Mouse (Mus musculus) spleen, adult 2 months (tissue): ENCODE measurements at regions not wholly inside any gene's neighbourhood (a gene's known extent, or its start where the extent isn't known, plus 50 kb on each side); places are given as distances from the start of the nearest gene placed in this dataset.
"Not testable (repeated sequence)": the region's sequence is repeated elsewhere in the genome, so short reads cannot be mapped to it uniquely, and the experiment has no call there.

ENCODE experiments used
- CTCF ChIP-seq: fragments of 200-500 bp; IDR thresholded peaks from 2 replicates; pipeline ENCODE4 v1.5.1; 2011; ENCODE audit warnings: mild to moderate bottlenecking, inconsistent platforms; ENCODE audit not compliant: insufficient read depth, insufficient read length, insufficient replicate concordance; ENCODE audit errors: extremely low read depth
- POLR2A ChIP-seq: fragments of 200-500 bp; IDR thresholded peaks from 2 replicates; pipeline ENCODE4 v1.6.1; 2011; ENCODE audit warnings: low read depth, low read length, inconsistent platforms

DNA sequence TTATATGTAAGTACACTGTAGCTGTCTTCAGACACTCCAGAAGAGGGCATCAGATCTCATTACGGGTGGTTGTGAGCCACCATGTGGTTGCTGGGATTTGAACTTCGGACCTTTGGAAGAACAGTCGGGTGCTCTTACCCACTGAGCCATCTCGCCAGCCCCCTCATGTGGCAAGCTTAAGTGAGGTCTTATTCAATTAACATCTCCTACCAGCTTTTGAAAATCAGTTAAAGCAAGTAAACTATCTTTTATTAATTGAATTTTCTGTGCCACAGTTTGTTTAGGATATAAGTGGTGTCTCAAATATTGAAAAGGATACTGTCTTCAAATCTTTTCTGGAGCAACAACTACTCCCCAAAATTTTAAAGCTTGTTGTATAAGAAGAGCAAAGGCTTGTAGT is 138.0 kb upstream of the Ipo5 start:
- not testable (repeated sequence) for TF ChIP-seq POLR2A, CTCF
